Mouse (Mus musculus) 416B (cell line): ENCODE results near the gene Cmss1.

Experiments used
- DNase-seq: peaks from one replicate; pipeline ENCODE4 v3.0.0; 2011; ENCODE audit warnings: low read depth

Gene Cmss1

GRCm38 (mm10) chr16:57346258-57346657 lies 260.4 kb downstream of the Cmss1 start:
- no peak for DNase-seq

- no peak for DNase-seq
Observed at GRCm38 (mm10) chr16:57340613-57340898, 266.1 kb downstream of the Cmss1 start.

- DNase-seq = no peak
Observed at GRCm38 (mm10) chr16:57339765-57340612, 266.7 kb downstream of the Cmss1 start.

DNA sequence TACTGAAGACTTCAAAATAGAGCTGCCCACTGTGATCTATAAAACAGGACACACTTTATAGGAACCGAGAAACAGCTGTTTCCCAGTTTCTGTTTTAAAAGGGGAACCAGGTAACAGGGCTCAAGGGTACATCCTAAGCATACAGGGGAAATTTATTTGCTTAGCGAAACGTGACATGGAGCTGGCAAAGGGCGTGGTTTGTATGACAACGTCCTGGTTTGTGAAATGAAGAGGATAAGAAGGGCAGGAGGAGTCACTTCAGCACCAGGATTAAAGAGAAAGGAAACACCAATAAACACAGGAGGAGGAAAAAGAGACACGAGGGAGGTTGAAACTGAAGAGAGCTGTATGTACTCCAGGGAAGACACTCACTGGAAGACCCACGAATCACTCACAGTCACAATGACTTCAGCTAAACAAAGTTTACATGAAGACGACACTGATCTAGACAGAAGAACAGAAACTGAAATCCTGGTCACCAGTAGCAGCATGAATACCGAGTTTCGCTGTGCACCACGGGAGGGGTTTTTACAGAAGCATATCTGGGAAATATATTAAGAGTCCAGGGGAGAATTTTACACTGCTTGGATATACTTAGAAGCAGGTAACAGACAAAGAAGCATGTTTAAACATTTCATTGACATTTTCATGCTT lies 269.8 kb downstream of the Cmss1 start:
- peak; percentile 27 for DNase-seq

DNA sequence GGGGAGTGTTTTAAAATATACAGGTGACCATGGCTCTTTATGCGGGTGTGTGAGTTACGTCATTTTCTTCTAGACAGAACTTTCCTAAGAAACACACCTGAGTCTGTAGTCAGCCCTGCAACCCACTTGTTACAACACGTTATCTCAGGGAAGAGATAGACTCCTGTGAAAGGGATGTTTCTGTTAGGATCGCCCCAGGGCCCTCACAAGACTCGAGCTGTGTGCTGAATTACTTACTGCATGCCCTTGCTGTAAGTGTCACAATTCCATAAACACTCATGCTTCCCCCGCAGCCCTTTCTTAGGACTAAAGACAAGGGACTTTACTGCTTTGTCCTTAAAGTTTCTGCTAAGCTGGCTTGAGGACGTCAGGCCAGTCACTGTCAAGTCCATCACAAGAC lies 274.4 kb downstream of the Cmss1 start:
- DNase-seq = no peak

DNA sequence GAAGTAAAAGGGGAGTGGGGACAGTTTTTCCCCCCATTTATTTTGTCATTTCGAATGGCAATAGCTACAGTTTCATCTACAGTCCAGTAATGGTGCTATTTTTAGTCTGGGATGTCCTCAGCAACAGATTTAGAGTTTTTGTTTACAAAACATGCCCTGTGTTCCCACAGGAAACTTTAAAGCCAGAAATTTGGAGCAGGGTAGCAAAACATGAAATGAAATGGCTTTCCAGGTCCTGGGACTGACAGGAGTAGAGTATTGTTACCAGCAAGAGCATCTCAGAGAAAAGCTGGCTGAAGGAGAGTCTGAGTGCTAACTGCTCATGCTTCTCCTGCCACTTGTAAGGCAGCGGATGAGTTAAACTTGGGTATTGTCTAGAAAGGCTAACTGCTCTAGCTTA lies 276.6 kb downstream of the Cmss1 start:
- DNase-seq = no peak

DNA sequence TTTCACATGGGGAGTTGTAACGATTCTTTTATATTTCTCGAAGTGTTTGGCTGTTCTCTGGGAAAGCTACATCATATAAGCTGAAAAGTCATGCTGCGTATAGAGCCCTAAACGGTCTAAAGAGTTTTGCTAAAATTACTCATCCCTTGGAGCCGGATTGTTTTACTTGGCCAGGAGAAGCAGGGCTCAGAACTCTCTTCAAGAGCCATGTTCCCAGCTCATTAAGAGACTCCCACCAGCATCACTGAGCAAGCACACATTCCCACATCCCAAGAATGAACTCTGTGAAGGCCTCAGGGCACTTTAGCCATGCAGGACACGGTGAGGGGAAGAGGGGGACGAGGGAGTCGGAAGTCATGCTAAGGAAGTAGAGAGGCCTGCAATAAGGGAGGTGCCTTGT lies 277.6 kb downstream of the Cmss1 start:
- no peak for DNase-seq

DNA sequence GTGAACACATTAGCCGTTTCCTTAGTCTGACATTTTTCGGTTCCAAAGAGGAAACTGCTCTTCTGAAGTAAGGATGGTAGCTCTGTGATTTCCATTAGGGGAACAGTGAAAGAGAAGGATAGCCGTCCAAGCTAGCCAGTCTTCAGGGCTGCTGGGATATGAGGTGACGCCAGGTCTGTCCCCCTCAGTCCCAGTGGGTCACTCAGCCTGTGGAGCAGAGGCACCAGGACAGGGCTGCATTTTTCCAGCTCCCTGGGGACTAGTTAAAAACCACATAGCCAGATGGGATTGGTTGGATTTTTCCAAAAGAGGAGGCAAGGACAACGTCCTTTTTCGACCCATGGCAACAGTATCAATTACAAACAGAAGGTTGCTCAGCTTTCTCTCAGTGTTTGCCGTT lies 279.7 kb downstream of the Cmss1 start:
- no peak for DNase-seq

GRCm38 (mm10) chr16:57319284-57320124 lies 287.2 kb downstream of the Cmss1 start:
- no peak for DNase-seq

DNA sequence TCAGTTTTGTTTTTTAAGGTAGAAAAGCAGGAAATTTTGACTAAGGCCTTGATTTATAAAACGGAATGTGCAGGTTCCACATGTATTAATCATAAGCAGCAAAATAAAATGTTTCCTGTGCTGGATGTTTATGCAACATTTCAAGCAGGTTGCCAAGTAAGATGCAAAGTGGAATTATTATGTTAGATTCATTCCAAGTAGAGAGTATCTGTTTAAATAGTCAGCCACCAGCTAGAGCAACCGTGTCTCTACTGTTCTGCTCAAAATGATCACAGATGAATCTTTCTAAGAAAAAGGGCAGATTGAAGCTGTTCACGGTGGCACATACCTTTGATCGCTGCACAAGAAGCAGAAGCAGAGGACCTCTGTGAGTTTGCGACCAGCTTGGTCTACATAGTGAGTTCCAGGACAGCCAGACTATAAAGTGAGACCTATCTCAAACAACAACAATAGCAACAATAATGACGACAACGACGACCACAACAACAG lies 288.0 kb downstream of the Cmss1 start:
- DNase-seq = no peak

- DNase-seq = no peak
Observed at GRCm38 (mm10) chr16:57317882-57318636, 288.6 kb downstream of the Cmss1 start.

GRCm38 (mm10) chr16:57317127-57317526 lies 289.5 kb downstream of the Cmss1 start:
- DNase-seq = no peak

GRCm38 (mm10) chr16:57315026-57315425 lies 291.6 kb downstream of the Cmss1 start:
- no peak for DNase-seq

DNA sequence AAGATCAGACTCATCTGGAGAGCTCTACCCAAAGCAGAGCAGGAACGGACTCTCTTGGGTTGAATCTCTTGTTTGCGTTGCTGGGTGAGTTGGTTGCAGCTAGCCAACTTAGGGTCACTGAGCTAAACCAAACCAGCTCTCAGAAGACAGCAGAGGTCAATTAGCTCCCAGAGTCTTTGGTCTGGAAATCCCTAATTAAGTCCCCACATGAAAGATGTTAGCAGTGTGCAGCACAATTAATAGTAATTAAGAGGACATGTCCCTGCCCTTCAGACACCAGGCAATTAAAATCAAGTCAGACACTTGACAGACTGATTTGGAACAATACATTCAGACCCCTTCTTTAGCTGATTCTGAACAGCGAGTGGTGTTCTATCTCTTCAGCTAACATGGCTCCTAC lies 292.4 kb downstream of the Cmss1 start:
- no peak for DNase-seq

DNA sequence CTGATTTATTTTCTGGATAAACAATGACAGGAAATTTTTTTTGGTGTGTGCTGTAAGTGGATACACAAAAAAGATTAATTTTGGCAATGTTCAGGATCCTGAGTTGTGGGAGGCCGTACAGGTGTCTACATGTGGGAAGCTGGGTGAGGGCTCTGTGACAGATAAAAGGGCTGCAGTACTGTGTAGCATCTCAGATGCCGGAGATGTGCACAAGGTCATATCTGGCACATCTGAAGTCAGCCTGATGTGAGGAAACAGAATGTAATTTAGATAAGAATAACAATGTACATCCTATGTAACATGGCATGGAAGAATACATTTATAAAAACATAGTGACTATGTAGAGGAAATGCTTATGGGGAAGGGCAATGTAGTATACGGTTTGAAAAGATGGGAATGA lies 293.2 kb downstream of the Cmss1 start:
- no peak for DNase-seq

GRCm38 (mm10) chr16:57312130-57312529 lies 294.5 kb downstream of the Cmss1 start:
- no peak for DNase-seq

GRCm38 (mm10) chr16:57305463-57305862 lies 301.2 kb downstream of the Cmss1 start:
- DNase-seq = no peak

GRCm38 (mm10) chr16:57303716-57304115 lies 302.9 kb downstream of the Cmss1 start:
- no peak for DNase-seq

DNA sequence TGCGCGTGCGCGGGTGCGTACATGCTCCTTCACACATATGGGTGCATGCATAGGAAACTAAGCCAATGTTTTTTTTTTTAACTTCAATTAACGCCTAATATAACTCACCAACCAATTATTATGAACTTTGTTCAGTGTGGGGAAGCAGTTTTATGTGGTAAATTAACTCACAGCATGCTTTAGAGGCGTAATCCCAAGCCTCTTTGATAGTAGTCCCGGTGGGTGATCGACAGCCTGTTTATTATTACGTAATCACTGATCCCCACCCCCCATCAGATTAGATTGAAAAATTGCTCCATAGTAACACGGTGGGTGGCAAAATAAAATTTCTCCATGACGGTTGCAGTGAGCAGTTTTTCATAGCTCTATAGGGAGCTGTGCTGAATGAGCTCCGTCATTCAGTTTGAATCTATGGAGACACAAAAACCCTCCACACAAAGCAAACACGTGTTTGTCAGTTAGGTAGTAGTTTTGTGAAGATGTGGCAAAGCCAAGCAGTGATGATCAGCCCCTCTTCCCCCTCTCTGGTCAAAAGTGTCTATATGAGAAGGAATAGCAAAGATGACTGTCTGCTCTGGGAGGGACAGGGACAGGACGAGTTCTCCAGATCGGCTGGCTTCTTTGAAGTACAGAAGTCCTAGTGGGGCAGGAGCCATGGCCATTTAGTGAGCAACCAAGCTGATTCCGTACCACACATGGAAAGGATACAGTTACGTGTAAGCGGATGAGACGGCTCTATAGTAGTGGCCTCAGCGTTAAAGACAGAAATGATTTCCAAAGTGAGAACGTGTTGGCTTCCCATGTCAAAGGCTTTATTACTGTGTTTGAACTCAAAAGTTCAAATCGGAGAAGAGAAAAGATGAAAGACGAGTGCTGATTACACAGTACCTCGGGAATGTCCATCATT lies 303.6 kb downstream of the Cmss1 start:
- no peak for DNase-seq

DNA sequence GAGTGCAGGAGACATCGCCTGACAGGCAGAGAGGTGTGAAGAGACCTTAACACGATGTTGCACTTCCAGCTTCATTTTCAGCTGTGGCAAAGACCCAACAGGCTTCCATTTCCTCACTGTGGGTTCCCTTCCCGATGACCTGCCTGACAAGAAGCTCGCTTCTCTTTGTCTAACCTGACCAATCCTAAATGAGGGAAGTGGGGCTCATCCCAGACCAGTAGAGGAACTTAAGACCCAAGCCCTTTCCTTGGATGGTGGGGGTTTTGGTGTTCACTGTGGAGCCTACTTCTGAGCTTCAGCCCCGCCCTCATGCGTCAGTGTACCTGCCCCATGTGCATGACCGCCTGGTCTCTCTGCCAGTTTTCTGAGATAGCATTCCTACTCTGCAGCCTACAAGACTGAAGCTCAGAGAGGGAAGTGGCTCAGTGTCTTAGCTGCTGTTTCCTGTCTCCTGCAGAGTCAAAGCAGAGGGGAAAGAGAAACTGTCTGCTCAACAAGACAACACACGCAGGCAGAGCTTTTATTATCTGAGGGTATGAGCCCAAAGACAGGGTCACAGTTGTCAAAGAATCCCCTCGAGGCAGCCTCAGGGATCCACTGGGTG lies 305.1 kb downstream of the Cmss1 start:
- DNase-seq = no peak
